Comparison of ENCODE assay signal across 9 mouse cellular contexts in genomic region chr15:99296213-99296612, GRCm38 (mm10). TPM values are rescaled to one million over a fixed set of nuclear protein-coding genes. Genes with fewer than 3 reads are reported as not detected.
DNase-seq lines count a peak whose midpoint lies in the region; ATAC-seq lines count a peak whose summit lies in the region.
"Had no signal": no experiment of that assay in that cellular context is flagged by ENCODE, and none has a peak within 500 bp of the region (broad histone marks: within the 10 kb centered on the region; RNA-seq: fewer than 3 reads in every experiment).

No protein-coding gene starts in this region.

- H3K4me3 ChIP-seq in hindbrain, embryonic 14.5 days (replicated peaks; ENCODE audit: low read length) = peak overlapping the region; percentile 69
- peak overlapping the region; percentile 73; the same call in 1 of the 2 replicates for H3K4me3 ChIP-seq in neural tube, embryonic 12.5 days

- no peak for ATAC-seq in hindbrain, embryonic 14.5 days (ENCODE audit: low FRiP score)
- ATAC-seq in neural tube, embryonic 12.5 days (ENCODE audit: low FRiP score, low read depth) = no peak

- WGBS in hindbrain, embryonic 14.5 days = 43% methylated on average over 5 of the region's 5 CpGs
- WGBS in neural tube, embryonic 12.5 days = 40% methylated on average over 5 of the region's 5 CpGs

- peaks cover 19% of the 10 kb centered on the region for H3K4me1 ChIP-seq in hindbrain, embryonic 14.5 days (replicated peaks; ENCODE audit: control insufficient read depth, insufficient read depth, low read length)
- H3K4me1 ChIP-seq in neural tube, embryonic 12.5 days = peaks cover 13% of the 10 kb centered on the region

- H3K36me3 ChIP-seq in hindbrain, embryonic 14.5 days (replicated peaks; ENCODE audit: control insufficient read depth, insufficient read depth) = no peaks in the 10 kb centered on the region
- no peaks in the 10 kb centered on the region for H3K36me3 ChIP-seq in neural tube, embryonic 12.5 days

- no peaks in the 10 kb centered on the region for H3K9me3 ChIP-seq in hindbrain, embryonic 14.5 days (ENCODE audit: control insufficient read depth, low read length)
- H3K9me3 ChIP-seq in neural tube, embryonic 12.5 days = no peaks in the 10 kb centered on the region

- peak overlapping the region; percentile 73 for H3K4me2 ChIP-seq in hindbrain, embryonic 14.5 days (replicated peaks)
- H3K4me2 ChIP-seq in neural tube, embryonic 12.5 days (replicated peaks) = peak overlapping the region; percentile 69

- peak overlapping the region; percentile 89; the same call in 1 of the 2 replicates for H3K27ac ChIP-seq in hindbrain, embryonic 14.5 days
- no peak overlapping the region for H3K27ac ChIP-seq in neural tube, embryonic 12.5 days

- peak; percentile 42 for DNase-seq in kidney, postnatal 10 days
- DNase-seq in kidney, postnatal 25 days = no peak
- DNase-seq in cerebellum, adult 9-11 months = peak; percentile 39
- no peak for DNase-seq in hindbrain, embryonic 14.5 days (ENCODE audit: low spot score)
- DNase-seq in gastrocnemius, postnatal 4 days (ENCODE audit: low spot score in 2 of 2) = no peak
- no peak for DNase-seq in left cerebral cortex, adult 18-20 months (ENCODE audit: low spot score in 2 of 2)
- no peak for DNase-seq in urinary bladder, postnatal 14 days (ENCODE audit: low spot score)

- H3K9ac ChIP-seq in hindbrain, embryonic 14.5 days = peak overlapping the region; percentile 76
- no peak overlapping the region for H3K9ac ChIP-seq in neural tube, embryonic 12.5 days

- no peaks in the 10 kb centered on the region for H3K27me3 ChIP-seq in hindbrain, embryonic 14.5 days (ENCODE audit: control insufficient read depth, insufficient read depth, low read length)
- no peaks in the 10 kb centered on the region for H3K27me3 ChIP-seq in neural tube, embryonic 12.5 days (replicated peaks)

RNA-seq across cellular contexts. Expression of gene Fam186b, which starts 0.5 kb away (rescaled TPM):
- polyA plus RNA-seq in hindbrain, embryonic 14.5 days (2014; fragmentation: Nextera tagmentation; extraction: Ambion mirVana) = 0.39 and 0.81 TPM in 2 replicates
- polyA plus RNA-seq in neural tube, embryonic 12.5 days (2016; fragmentation: Nextera tagmentation; extraction: Ambion mirVana) = 0.51 and 0.56 TPM in 2 replicates
- total RNA-seq in gastrocnemius, postnatal 4 days (2021) = not detected
- 1 to 10 TPM; 1.5 to 1.8 TPM for total RNA-seq in left cerebral cortex, adult 18-20 months (2021)
- total RNA-seq: liver, adult 2 months had no signal
- polyA plus RNA-seq: liver, adult 2 months had no signal

RNA-seq across cellular contexts. Expression of gene Prpf40b, which starts 1.3 kb away (rescaled TPM):
- 84.7 and 89.6 TPM in 2 replicates for polyA plus RNA-seq in hindbrain, embryonic 14.5 days (2014; fragmentation: Nextera tagmentation; extraction: Ambion mirVana)
- 77.0 and 80.6 TPM in 2 replicates for polyA plus RNA-seq in neural tube, embryonic 12.5 days (2016; fragmentation: Nextera tagmentation; extraction: Ambion mirVana)
- 10 to 100 TPM; 32.6 to 34.5 TPM for total RNA-seq in gastrocnemius, postnatal 4 days (2021)
- 100 to 1,000 TPM in 1 of 2 experiments, 10 to 100 TPM in 1; 93.7 to 100 TPM for total RNA-seq in left cerebral cortex, adult 18-20 months (2021)

RNA-seq across cellular contexts. Expression of gene Mcrs1, which starts 44.5 kb away (rescaled TPM):
- 200 and 205 TPM in 2 replicates for polyA plus RNA-seq in hindbrain, embryonic 14.5 days (2014; fragmentation: Nextera tagmentation; extraction: Ambion mirVana)
- 187 and 191 TPM in 2 replicates for polyA plus RNA-seq in neural tube, embryonic 12.5 days (2016; fragmentation: Nextera tagmentation; extraction: Ambion mirVana)
- total RNA-seq in gastrocnemius, postnatal 4 days (2021) = 10 to 100 TPM; 55.6 to 59.3 TPM
- total RNA-seq in left cerebral cortex, adult 18-20 months (2021) = 10 to 100 TPM; 82.3 to 83.1 TPM

Comparison
In these comparisons a context has a peak if more than half of its experiments do, and no peak if none do; other contexts are left out.
1. DNase-seq: peak in kidney, postnatal 10 days (single experiment) and cerebellum, adult 9-11 months (single experiment); none in kidney, postnatal 25 days (0 of 2), hindbrain, embryonic 14.5 days (single experiment), gastrocnemius, postnatal 4 days (0 of 2), left cerebral cortex, adult 18-20 months (0 of 2) and urinary bladder, postnatal 14 days (single experiment).